Mouse (Mus musculus) heart, postnatal 25 days (tissue): ENCODE results near the gene Ifrd2. TPM values are rescaled to one million over a fixed set of nuclear protein-coding genes. Genes with fewer than 3 reads are reported as not detected.
A peak's percentile ranks its signal among the peaks of the same experiment; 100 is the strongest.

Source experiments
- DNase-seq: peaks from one replicate; pipeline ENCODE4 v3.0.0; 2022; ENCODE audit warnings: low spot score
- intact Hi-C: fragments of 180-260 bp; cut with DNase I; formaldehyde crosslinking; loops from one replicate; pipeline ENCODE4 v1.15.1; 2025
- total RNA-seq, 2 experiments: library from RNA; stranded (reverse); gene quantifications; 2 replicates each; pipeline ENCODE4 v1.2.3; 2021

Gene Ifrd2
- total RNA-seq, 2 experiments from 2014 or later = 44.6 to 45.8 TPM

DNA sequence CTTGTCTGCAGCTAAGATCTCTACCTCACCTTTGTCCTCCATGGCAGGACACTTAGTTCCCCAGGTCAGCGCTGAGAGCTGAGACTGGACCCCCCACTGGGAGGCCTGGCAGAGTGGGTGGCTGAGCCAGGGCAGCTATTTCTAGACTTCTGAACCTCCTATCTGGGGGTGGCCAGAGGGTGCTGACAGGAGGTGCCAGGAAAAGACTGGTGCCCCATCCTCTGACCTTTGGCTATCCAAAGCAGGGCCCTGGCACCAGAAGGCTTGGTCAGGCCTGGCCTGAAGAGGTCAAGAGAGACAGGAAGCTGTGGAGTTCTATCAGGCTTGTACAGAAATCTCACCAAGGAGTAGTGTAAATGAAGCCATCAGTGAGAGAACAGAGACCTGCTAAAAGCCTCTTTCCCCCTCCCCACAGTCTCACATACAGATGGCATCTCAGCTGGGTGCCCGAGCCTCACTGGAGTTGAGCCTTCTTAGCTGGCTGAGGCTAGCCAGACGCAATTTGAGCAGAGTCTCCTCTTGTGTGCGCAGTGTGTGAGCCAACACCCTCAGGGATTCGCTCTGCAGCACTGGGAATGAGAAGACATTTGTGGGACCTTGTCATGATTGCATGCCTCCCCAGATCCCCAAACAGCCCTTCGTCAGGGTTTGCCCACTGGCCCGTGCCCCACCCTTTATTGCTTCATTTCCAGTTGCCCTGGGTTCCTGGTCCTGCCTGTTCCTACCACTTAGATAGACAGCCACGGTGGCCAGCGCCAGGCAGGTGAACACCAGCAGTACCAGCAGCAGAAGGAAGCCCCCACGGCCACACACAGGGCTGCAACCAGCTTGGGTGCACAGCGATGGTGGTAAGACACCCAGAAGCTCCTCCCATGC lies 5.9 kb downstream of the Ifrd2 start:
- DNase-seq = no peak
- intact Hi-C loops = no loop called here

GRCm38 (mm10) chr9:107594281-107595062 lies 7.0 kb downstream of the Ifrd2 start:
- intact Hi-C loops = no loop called here
- DNase-seq = no peak

DNA sequence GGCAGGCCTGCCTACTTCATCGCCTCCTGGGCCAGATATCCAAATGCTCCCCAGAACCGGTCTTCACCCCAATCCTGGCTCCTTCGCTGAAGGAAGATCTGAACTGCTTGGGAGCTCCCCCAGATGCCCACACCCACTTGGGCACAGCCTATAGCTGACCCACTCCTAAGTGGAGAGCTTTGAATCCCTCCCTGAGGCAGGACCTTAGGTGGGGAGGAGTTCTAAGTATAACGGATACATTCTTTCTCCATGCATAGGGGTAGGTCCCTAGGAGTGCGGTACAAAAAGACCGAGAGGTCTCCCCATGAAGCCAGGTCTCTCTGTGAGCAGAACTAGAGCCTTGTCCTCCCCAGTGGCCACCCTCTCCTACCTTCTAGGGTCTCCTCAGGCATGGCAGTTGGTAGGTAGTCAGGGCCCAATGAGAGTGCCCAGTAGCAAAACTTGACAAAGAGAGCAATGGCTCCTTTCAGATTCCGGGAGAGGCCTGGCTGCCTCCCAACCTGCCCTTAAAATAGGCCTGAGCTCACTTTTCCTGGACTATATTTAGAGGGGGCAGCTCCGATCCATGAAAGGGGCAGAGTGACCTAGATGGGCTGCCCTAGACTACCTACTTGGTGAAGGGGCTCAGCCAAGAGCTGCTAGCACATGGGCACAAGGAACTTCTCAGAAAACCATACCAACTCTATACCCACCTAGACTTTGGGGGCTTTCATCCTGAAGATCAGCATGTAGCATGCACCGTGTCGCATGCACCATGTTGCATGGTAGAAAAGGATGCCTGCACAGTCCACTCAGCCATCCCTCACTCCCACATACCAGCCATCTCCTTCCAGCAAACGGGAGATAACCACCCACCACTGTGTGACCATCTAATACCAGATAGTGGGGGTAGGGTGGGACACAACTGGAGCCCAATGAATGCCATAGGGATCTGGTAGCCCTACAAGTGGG lies 9.5 kb downstream of the Ifrd2 start:
- DNase-seq = peak; percentile 59
- intact Hi-C loops = no loop called here

DNA sequence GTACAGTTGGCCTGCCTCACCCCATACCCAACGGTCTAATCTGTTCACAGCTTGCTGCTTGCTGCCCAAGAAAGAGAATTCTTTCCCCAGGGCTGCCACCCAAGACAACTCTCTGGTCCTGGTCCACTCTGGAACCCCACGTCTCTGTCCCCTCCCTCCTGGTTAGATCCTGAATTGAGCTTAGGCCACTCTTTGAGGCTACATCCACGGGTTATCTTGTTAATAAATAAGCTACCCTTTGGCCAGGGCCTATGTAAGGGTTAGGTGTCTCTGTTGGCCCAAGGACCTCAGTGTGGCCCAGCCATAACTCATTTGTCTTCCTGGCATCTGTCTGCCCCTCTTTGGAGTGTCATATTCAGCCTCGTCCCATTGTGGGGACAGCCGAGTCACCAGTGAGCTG lies 10.9 kb downstream of the Ifrd2 start:
- DNase-seq = no peak
- intact Hi-C loops = no loop called here

- no peak for DNase-seq
- intact Hi-C loops = no loop called here
These were observed 12.0 kb downstream of the Ifrd2 start for GRCm38 (mm10) chr9:107599433-107599832.

- intact Hi-C loops = loop anchor here (5.0 kb wide), 1 partner anchor 137 kb away; no protein-coding TSS in a partner anchor
- DNase-seq = no peak
These were observed 12.4 kb downstream of the Ifrd2 start for GRCm38 (mm10) chr9:107599842-107600241.

DNA sequence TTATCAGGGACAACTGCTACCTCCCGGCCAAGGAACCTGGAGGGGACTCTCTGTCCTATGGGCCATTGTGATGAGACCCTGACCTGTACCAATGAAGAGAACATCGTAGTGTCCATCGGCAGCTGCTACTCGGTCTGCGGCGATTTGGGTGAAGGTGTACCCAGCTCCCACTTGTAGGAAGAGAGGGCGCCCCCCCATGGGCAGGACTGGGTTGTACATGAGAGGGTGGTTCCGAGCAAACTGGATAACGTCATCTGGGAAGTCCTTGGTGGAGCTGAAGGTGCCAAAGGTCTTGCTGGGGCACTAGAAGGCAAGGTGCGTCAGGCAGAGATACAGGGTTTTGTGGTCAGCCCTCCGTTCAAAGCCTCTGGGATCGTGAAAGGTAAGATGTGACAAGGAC lies 13.3 kb downstream of the Ifrd2 start:
- intact Hi-C loops = loop anchor here (5.0 kb wide), 1 partner anchor 137 kb away; no protein-coding TSS in a partner anchor

DNA sequence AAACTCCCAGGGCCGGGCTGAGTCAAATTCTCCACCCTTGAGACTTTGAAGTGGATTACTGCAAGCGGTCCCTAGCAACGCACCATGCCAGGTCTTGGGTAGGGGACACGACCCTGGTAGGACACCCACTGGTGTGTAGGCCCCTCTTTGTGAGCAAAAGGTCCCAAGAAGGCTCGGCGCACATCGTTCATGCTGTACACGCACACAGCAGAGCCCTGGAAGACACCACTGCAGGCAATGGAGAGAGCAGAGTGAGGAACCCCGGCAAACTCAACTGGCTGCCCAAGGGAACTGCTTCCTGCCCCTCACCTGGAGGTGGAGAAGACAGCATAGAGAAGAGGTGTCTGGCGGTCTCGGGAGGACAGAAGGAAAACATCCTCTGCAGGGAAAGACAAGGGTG lies 13.8 kb downstream of the Ifrd2 start:
- intact Hi-C loops = loop anchor here (5.0 kb wide), 1 partner anchor 136 kb away; no protein-coding TSS in a partner anchor
- no peak for DNase-seq

More for the DNA sequence above, 13.3 kb downstream of the Ifrd2 start:
- DNase-seq = no peak

GRCm38 (mm10) chr9:107602068-107602648 lies 14.7 kb downstream of the Ifrd2 start:
- intact Hi-C loops = loop anchor here (1.0 to 5.0 kb wide), 3 partner anchors 42 to 135 kb away; no protein-coding TSS in a partner anchor
- peak; percentile 79 for DNase-seq

DNA sequence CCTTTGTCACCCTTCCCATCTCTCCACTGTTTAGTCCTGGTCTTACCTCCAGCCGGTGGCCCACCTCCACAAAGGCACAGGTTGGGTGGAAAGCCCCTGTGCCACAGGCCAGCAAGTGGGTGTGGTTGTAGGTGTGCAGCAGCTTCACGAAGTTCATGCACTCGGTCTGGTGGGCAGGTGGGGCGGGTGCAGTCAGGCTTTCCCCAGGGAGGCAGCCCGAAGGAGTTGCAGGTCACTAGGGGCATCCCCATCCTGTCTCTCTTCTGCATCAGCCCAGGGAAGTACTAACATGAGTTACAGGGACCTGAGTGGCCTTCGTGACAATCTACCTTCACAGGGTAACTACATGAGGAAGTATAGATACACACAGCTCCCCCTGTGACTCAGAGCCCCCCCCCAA lies 15.8 kb downstream of the Ifrd2 start:
- no peak for DNase-seq
- intact Hi-C loops = loop anchor here (5.0 kb wide), 1 partner anchor 134 kb away; no protein-coding TSS in a partner anchor

DNA sequence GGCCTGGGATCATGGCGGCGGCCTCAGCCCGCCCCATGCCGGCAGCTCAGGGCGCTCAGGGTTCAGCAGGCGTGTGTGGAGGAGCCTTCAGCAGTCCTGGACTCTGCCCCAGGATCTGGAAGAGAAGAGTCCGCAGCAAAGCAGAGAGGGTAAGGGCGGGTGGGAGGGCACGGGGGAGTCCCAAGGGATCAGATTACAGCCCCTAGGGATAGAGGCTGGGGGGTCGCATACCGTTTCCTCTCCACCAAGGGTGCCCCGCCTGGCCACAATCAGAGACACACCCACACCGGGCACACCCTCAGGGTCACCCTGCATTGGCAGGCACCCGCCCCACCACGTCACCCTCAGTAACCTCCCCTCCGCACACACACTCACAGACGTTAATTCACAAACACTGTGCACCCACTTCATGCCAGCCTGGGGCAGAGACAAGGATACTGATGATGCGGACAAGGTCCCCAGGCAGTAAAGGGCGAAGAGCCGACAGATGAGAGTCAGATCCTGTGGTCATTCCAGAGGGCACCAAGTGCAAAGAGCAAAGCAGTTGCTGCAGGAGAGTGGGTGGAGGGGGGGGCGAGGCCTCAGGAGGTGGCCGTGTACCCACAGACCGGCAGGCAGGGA lies 17.7 kb downstream of the Ifrd2 start:
- no peak for DNase-seq
- intact Hi-C loops = no loop called here

DNA sequence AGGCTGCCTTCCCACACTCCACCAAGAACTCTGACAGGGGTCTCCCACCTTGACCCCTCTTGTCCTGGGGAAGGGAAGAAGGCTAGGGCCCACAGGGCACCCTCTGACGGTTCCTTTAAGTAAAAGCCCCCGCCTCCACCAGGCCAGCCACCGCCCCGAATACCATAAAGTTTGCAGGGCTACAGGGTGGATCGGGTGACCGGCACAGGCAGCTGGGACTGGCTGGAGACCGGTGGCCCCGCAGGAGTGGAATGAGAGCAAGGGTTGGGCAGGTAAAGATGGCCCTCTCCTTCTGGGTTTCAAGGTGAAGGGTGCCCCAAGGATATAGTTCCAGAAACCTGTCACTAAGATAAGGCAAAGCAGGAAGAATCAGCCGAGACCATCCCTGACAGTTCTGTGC lies 19.1 kb downstream of the Ifrd2 start:
- DNase-seq = no peak
- intact Hi-C loops = no loop called here

- no peak for DNase-seq
- intact Hi-C loops = no loop called here
These were observed 19.6 kb downstream of the Ifrd2 start for GRCm38 (mm10) chr9:107607036-107607435.

- DNase-seq = no peak
- intact Hi-C loops = no loop called here
These were observed 20.3 kb downstream of the Ifrd2 start for GRCm38 (mm10) chr9:107607653-107608245.

DNA sequence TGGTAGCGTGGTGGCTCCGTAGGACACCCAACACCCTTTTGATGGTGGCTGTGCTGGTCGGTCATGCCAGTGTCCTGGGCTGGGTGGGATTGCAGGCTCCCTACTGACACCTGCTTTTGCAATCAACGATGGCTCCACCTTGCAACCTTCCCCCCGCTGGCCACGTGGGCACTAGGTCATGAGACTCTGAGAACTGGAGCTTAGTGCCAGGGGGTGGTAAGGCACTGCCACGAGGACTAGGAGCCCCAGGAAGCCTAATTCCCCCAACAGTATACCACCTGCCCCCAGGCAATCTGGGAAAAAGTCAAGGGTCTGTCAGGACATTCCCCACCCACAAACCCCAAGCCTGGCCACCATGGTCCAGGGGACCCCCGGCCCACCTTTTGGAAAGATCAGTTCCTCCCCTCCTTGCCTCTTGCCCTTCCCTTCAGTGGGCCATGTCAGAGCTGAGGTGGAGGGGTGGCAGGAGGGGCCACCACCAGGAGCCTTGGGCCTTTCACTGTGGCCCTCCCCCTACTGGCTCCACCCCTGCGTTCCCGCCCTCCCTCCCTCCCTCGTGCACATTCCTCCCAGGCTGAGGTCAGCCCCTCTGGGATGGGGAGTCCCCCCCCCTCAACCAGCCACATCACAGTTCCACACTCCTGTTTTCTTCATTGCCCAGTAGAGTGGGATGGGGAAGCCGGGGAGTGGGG lies 21.4 kb downstream of the Ifrd2 start, which contains the start of gene Sema3b:
Sema3b (minus strand) TSS at position 489 of the 692 bp plus-strand sequence.
- intact Hi-C loops = no loop called here
- DNase-seq = no peak

DNA sequence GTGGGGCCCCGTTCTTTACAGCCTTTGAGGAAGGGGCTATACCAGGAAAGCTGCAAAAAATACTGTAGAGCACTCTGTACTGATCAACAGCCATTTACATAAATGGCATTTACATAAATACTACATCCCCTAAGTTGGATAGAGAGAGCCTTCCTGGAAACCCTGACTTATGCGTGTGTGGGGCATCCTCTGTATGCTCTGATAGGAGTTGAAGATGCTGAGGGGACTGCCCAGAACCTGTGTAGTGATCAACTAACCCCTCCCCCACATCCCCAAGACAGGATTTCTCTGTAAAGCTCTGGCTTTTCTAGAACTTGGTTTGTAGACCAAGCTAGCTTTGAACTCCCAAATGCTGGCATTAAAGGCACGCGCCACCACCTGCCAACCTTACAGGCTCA lies 22.0 kb downstream of the Ifrd2 start:
- DNase-seq = no peak
- intact Hi-C loops = no loop called here

- DNase-seq = no peak
- intact Hi-C loops = no loop called here
These were observed 24.2 kb downstream of the Ifrd2 start for GRCm38 (mm10) chr9:107611456-107612190.
